Mouse (Mus musculus) c-Kit-positive CD71-negative TER-119-negative erythroid progenitor cells, embryonic 14.5 days (primary cell): ENCODE results near the gene Nol3.
"Not testable (repeated sequence)": the region's sequence is repeated elsewhere in the genome, so short reads cannot be mapped to it uniquely, and the experiment has no call there.

Experiments used
- DNase-seq: peaks from one replicate; pipeline ENCODE4 v3.0.0-alpha.2; 2013; ENCODE audit warnings: low read depth

Gene Nol3

GRCm38 (mm10) chr8:105275840-105276239 lies at the start of gene Nol3:
Nol3 (plus strand) TSS chr8:105276140.
- no peak for DNase-seq

GRCm38 (mm10) chr8:105231503-105232320 lies 44.2 kb upstream of the Nol3 start:
- DNase-seq, result no peak

GRCm38 (mm10) chr8:105232321-105232693 lies 43.6 kb upstream of the Nol3 start:
- DNase-seq, result not testable (repeated sequence)

- DNase-seq, result no peak
Observed at GRCm38 (mm10) chr8:105233126-105233935, 42.6 kb upstream of the Nol3 start.

- DNase-seq, result no peak
Observed at GRCm38 (mm10) chr8:105235206-105235605, 40.7 kb upstream of the Nol3 start.

GRCm38 (mm10) chr8:105237442-105238142 lies 38.3 kb upstream of the Nol3 start:
- DNase-seq, result no peak

- no peak for DNase-seq
Observed at GRCm38 (mm10) chr8:105241016-105241415, 34.9 kb upstream of the Nol3 start.

GRCm38 (mm10) chr8:105251954-105252353 lies 24.0 kb upstream of the Nol3 start:
- no peak for DNase-seq

GRCm38 (mm10) chr8:105252680-105253537 lies 23.0 kb upstream of the Nol3 start:
- DNase-seq, result no peak

- DNase-seq, result no peak
Observed at GRCm38 (mm10) chr8:105253766-105254151, 22.2 kb upstream of the Nol3 start.

- DNase-seq, result peak; percentile 84
Observed at GRCm38 (mm10) chr8:105254152-105254965, 21.6 kb upstream of the Nol3 start.

- DNase-seq, result no peak
Observed at GRCm38 (mm10) chr8:105254966-105255350, 21.0 kb upstream of the Nol3 start, which contains the start of gene B3gnt9. B3gnt9 (minus strand) TSS chr8:105255153.

- DNase-seq, result no peak
Observed at GRCm38 (mm10) chr8:105257318-105258114, 18.4 kb upstream of the Nol3 start.

- DNase-seq, result no peak
Observed at GRCm38 (mm10) chr8:105258911-105259720, 16.8 kb upstream of the Nol3 start.

GRCm38 (mm10) chr8:105259721-105260320 lies 16.1 kb upstream of the Nol3 start:
- no peak for DNase-seq

- no peak for DNase-seq
Observed at GRCm38 (mm10) chr8:105260371-105261099, 15.4 kb upstream of the Nol3 start.

- DNase-seq, result no peak
Observed at GRCm38 (mm10) chr8:105261326-105261980, 14.5 kb upstream of the Nol3 start.
